Mouse (Mus musculus) layer of hippocampus, adult 18-20 months (tissue): ENCODE measurements around the gene Insig2. TPM values are rescaled to one million over a fixed set of nuclear protein-coding genes. Genes with fewer than 3 reads are reported as not detected.

Experiments used
- DNase-seq, 2 experiments: peaks; one replicate each; pipeline ENCODE4 v3.0.0; 2022; ENCODE audit warnings: low spot score in 2 of 2
- long read RNA-seq: library from polyadenylated mRNA; stranded (forward); transcript quantifications from one replicate; pipeline ENCODE4 v2.0.0, GENCODE M21; 2021
- total RNA-seq, 2 experiments: library from RNA; stranded (reverse); gene quantifications; 2 replicates each; pipeline ENCODE4 v1.2.3; 2021

The Insig2 gene
- 10 to 100 TPM; 73.7 to 74.8 TPM for total RNA-seq
- long read RNA-seq, transcript Insig2-201 (6 exons, 2,697 nt): major isoform, 78 of 99 reads
- long read RNA-seq, partial matches to known transcripts: 2 of 99 reads
- long read RNA-seq, other reads (novel, unspliced or antisense): 18 of 99 reads

- DNase-seq: no peak
Observed at GRCm38 (mm10) chr1:121332485-121332884, at the start of gene Insig2. Gene Insig2 (minus strand): TSS chr1:121332589.

DNA sequence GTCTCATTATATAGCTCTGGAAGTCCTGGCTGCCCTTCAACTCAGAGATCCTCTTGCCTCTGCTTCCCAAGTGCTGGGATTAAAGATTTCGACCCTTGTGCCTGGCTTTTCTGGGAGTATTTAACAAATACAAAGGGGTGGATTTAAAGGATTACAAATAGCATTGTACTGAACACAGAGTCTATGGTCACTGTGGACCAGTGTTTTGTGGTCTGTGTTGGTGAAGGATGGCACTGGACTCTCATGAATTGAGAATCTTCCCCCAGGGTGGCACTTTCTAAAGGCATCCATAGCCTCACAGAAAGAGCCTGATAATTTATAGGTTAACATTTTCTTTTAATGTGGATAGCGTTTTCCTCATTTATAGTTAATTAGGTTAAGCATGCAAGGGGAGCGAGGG lies 49.2 kb upstream of the Insig2 start:
- DNase-seq: no peak

DNA sequence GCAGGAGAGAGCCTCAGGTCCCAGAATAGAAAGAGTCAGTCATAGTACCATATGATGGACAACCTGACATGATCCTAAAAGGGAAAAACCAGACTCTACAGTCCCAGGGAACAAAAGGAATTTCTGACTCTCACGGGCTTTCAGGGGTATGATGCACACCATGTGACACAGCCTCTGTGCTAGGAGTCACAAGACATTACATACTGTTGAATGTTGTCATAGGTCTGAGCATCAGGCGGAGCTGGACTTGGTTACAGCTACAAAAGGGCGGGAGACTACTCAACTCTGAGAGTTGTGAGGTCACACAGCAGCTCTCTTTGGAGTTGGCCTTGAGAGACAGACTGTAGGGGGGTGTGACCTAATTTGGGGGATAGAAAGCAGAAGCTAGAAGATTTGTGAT lies 47.6 kb upstream of the Insig2 start:
- DNase-seq: no peak

DNA sequence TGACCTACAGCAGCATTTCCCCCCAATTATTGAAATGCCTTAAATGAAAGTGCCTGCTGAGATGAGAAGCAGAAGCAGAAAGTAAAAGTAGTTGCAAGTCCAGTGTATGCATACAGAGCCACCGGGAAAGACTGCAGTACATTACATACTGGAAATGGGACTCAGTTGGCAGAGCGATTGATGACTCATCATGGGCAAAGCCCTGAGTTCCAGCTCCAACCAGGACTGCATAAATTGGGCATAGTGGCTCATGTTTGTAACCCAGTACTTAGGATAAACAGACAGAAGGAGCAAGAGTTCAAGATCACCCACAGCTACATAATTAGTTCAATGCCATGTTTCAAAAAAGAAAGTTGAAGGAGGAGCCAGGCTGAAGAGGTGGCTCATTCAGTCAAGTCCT lies 45.5 kb upstream of the Insig2 start:
- DNase-seq: no peak

DNA sequence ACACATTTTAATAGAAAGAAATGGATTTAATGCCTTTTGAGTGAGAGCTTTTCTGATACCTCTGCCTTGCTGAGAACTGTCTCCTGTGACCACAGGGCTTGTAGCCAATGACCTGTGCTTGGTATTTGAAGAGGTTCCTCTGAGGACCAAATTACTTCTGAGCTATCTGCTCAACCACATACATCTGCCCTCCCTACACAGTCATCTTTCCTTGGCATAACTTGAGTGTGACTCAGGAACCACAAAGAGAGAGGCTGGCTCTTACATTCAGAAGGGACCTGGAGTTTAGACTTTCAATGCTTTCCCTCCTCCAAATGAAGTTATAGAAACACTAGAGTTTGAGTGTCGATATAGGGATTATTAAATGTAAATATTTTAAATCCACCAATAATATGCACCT lies 45.0 kb upstream of the Insig2 start:
- DNase-seq: no peak

DNA sequence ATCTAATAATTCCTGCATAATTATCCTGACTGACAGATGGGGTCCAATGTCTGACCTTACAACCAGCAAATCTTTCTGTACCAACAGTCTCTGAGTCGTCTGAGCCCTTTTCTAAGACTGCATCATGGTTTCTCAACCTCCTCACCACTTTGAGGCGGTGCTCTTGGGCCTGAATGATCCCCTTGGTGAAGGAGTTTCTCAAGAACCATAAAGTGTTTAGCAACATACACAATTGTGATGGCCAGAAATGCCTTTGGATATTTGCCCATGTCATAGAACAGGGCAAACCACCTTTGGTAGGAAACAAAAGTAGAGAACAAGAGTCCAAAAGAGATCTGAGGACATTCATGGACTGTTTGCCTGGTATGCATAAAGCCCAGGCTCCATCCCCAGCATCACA lies 41.2 kb upstream of the Insig2 start:
- no peak for DNase-seq

- no peak for DNase-seq
Observed at GRCm38 (mm10) chr1:121372656-121373055, 40.3 kb upstream of the Insig2 start.

GRCm38 (mm10) chr1:121371449-121371848 lies 39.1 kb upstream of the Insig2 start:
- no peak for DNase-seq

DNA sequence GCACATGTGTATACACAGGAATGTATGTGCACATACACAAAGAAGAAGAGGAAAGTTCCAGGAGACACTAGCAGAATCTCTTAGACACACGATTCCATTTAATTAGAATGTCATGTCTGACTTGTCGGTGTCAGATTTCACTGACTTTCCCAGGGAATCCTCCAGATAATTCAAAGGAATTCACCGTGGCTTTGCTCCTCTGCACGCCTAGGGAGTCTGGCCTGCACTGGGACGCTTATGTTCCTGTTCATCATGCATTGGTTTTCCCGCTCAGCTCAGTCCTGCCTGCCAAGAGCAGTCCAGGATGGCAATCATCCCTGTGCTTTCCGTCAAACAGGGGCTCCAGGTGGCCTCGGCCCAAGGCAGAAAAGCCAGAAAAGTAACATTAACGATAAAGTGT lies 34.9 kb upstream of the Insig2 start:
- no peak for DNase-seq

GRCm38 (mm10) chr1:121360561-121360960 lies 28.2 kb upstream of the Insig2 start:
- no peak for DNase-seq

- no peak for DNase-seq
Observed at GRCm38 (mm10) chr1:121359680-121360079, 27.3 kb upstream of the Insig2 start.

GRCm38 (mm10) chr1:121353779-121354178 lies 21.4 kb upstream of the Insig2 start:
- DNase-seq: no peak

GRCm38 (mm10) chr1:121351037-121351436 lies 18.6 kb upstream of the Insig2 start:
- no peak for DNase-seq

DNA sequence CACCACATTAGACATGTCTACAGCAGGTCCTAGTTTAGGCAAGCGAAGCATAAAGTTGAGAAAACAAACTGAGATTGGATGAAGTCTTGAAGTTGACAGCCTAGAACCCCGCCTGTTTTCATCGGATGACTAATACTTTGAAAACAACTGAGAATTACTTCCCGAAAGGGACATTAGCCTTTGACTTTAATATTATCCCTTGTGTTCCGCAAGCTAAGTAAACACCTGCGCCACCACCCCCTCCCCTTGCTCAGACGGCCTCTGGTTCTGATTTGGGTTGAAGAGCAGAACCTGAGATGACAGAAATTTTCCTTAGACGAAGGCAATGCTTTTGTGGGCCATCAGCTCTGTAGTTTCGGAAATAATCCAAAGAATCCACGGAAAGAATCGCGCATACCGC lies 18.2 kb upstream of the Insig2 start:
- DNase-seq: no peak

DNA sequence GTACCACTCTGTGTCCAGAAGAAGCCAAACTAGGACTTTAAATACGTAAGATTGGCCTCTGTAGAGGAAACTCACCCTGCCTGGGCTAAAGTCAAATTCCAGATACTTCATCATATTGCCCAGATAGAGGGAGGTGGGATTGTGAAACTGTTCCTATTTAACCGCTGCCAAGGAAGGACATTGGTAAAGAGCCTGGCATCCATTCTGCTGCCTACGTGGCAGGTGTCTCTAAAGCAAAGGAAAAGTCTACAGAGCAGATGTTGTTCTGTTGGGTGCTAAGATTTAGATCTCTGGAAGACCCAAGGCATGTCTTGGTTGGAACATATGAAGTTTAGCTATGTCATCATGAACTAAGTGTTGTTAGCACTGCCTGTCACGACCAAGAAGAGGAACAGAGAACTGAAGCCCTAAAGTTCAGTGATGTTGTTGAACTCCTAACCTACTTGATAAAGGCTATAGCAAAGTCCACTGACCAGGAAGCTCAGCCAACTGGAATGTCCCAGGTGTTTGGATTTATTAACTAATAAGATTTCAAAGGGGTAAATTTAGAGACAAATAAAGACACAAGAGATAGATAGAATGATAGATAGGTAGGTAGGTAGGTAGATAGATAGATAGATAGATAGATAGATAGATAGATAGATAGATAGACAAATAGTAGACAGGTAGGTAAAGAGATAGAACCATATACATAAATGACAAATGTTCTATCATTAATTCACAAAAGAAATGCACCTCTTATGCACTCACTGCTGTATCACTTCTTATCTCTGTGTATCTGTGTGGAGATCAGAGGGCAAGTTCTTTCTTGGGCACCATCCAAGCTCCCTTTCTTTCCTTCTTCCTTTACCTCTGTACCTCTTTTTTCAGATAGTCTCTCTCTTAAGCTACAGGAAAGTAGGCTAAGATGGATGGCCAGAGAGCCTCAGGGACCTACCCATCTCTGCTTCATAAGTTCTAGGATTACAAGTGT lies 16.8 kb upstream of the Insig2 start:
- no peak for DNase-seq

GRCm38 (mm10) chr1:121343966-121344365 lies 11.6 kb upstream of the Insig2 start:
- DNase-seq: no peak

GRCm38 (mm10) chr1:121335789-121336188 lies 3.4 kb upstream of the Insig2 start:
- no peak for DNase-seq

DNA sequence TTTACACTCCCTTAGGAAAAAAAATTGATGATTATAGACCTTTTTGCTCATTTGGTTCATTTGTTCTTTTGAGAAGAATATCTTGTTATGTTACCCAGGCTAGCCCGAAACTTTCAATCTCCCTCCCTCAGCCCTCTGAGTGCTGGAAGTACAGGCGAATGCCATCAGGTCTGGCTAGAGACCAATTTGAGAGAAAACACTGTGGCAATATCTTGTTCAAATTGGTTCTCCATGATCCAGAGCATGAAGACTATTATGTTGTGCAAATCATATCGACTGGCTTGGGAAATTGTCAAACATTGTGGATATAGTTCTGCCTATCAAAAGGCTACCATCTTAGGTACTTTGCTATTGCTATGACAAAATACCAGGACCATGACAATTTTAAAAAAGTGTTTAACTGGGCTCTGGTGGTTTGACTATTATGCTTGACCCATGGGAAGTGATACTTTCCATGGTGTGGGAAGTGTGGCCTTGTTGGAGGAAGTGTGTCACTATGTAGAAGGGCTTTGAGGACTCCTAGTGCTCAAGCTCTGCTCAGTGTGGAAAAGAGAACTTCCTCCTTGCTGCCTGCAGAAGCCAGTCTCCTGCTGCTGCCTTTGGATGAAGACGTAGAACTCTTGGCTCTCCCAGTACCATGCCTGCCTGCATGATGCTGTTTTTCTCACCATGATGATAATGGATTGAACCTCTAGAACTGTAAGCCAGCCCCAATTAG lies 1.8 kb upstream of the Insig2 start:
- DNase-seq: no peak

DNA sequence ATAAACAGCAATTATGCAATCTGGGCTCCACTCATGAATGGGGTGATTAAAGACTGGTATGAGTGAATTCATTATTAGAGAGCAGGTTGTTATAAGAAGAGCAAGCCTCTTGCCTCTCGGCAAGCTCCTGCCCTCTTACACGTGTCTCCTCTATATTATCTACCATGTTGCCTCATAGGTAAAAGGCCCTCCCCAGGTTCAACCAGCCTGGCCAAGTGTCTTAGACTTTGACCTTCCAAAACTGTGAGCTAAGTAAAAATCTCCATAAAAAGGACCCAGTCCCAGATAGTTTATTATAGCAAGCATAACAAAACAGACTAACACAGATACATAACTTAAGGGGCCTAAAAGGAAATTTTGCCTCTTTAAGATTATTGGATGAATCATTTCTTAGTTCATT lies 1.8 kb downstream of the Insig2 start:
- no peak for DNase-seq

- DNase-seq: no peak
Observed at GRCm38 (mm10) chr1:121329391-121329790, 3.0 kb downstream of the Insig2 start.

GRCm38 (mm10) chr1:121328193-121328555 lies 4.2 kb downstream of the Insig2 start:
- no peak for DNase-seq
